Mouse (Mus musculus) neural tube, embryonic 15.5 days (tissue): Measurements from ENCODE around the gene Slit3. TPM values are rescaled to one million over a fixed set of nuclear protein-coding genes. Genes with fewer than 3 reads are reported as not detected.

Source experiments
- ATAC-seq: fragments of 200-750 bp; cut with Nextera tagmentation; 2 replicates; pipeline ENCODE4 v1.8.0; 2017; ENCODE audit warnings: mild to moderate bottlenecking, moderate TSS enrichment, moderate library complexity; ENCODE audit not compliant: low FRiP score
- H3K27ac ChIP-seq: fragments of 300-500 bp; sonication (generic); replicated peaks from 2 replicates; pipeline ENCODE4 v1.5.1; 2015; ENCODE audit warnings: mild to moderate bottlenecking, inconsistent platforms
- H3K27me3 ChIP-seq: fragments of 300-500 bp; sonication (generic); replicated peaks from 2 replicates; pipeline ENCODE4 v1.6.1; 2015; ENCODE audit warnings: inconsistent platforms
- H3K36me3 ChIP-seq: fragments of 300-500 bp; sonication (generic); 2 replicates; pipeline ENCODE4 v1.6.1; 2015; ENCODE audit warnings: inconsistent platforms
- H3K4me1 ChIP-seq: fragments of 300-500 bp; sonication (generic); 2 replicates; pipeline ENCODE4 v1.6.1; 2015; ENCODE audit warnings: inconsistent platforms
- H3K4me2 ChIP-seq: fragments of 300-500 bp; sonication (generic); 2 replicates; pipeline ENCODE4 v1.6.1; 2015; ENCODE audit warnings: inconsistent platforms, mild to moderate bottlenecking, moderate library complexity
- H3K4me3 ChIP-seq: fragments of 300-500 bp; sonication (generic); replicated peaks from 2 replicates; pipeline ENCODE4 v1.5.1; 2015; ENCODE audit warnings: mild to moderate bottlenecking, inconsistent platforms
- H3K9ac ChIP-seq: fragments of 300-500 bp; sonication (generic); replicated peaks from 2 replicates; pipeline ENCODE4 v1.6.1; 2015; ENCODE audit warnings: mild to moderate bottlenecking, inconsistent platforms
- H3K9me3 ChIP-seq: fragments of 300-500 bp; sonication (generic); replicated peaks from 2 replicates; pipeline ENCODE4 v1.6.1; 2016; ENCODE audit warnings: inconsistent platforms
- WGBS: fragments of 180-500 bp; shearing (Covaris S2); methylation state at CpG from one replicate; pipeline ENCODE4 v1.1.7; 2015; ENCODE audit warnings: mixed read lengths; 5-methylcytosine and 5-hydroxymethylcytosine counted together
- polyA plus RNA-seq: library from polyadenylated mRNA; unstranded; fragments of >200 nt; fragmentation: Nextera tagmentation; extraction: Ambion mirVana; gene quantifications from 2 replicates; pipeline ENCODE4 v1.2.1, GENCODE M21; 2015

Gene Slit3
- polyA plus RNA-seq, 1 experiment from 2014 or later = 26.2 TPM

DNA sequence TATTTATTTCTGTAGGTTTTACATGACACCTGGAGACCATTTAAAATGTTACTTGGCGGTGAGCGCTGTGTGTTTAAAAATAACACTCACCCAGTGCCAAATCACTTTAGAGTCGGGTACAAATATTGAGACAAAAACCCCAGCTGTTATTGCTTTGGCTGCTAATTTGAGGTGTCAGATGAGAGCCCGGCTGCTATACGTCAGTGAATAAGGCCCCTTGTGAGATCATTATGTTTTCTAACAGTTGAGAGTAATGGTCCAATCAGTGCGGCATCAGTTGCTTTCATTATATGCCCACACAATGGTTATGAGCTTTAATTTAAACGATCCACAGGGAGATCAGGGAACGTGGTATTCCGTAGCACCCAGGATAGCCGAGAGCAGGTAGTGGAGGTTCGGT lies 435.2 kb downstream of the Slit3 start:
- H3K36me3 ChIP-seq = no peaks in the 10 kb centered on the region
- peaks cover 23% of the 10 kb centered on the region for H3K4me1 ChIP-seq
- no peaks in the 10 kb centered on the region for H3K9me3 ChIP-seq
- H3K9ac ChIP-seq = no peak overlapping the region
- H3K27me3 ChIP-seq = peaks cover 3% of the 10 kb centered on the region; the same call in 1 of the 2 replicates
- ATAC-seq = peak; percentile 53; the same call in 1 of the 2 replicates
- no peak overlapping the region for H3K27ac ChIP-seq
- 0 out of 2 replicates have a peak overlapping the region, but pooled peaks have one; percentile 6 for H3K4me2 ChIP-seq
- WGBS = 21% methylated on average over 11 of the region's 11 CpGs
- H3K4me3 ChIP-seq = no peak overlapping the region

DNA sequence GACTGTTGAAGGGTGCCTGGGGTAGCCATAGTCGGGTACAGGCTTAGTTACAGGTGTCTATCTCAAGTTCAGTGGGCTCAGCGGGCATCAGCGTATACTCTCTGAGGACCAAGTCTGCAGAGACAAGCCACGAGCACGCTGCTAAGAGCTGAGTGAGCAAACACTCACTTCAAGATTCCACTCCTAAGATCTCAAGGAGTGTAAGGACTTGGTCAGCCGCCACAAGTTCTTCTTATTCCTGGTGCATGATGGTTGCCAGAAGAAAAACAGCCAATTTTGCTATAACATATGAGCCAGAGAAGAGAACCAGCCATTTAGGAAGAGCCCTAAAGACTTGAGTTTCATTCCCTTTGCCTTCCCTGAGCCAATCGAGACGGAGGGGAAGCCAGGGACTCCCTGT lies 436.5 kb downstream of the Slit3 start:
- no peak for ATAC-seq
- Histone ChIP-seq H3K4me2 (no peak overlapping the region), H3K27ac (no peak overlapping the region), H3K4me3 (no peak overlapping the region), H3K4me1 (peaks cover 33% of the 10 kb centered on the region), H3K9ac (no peak overlapping the region), H3K27me3 (peaks cover 3% of the 10 kb centered on the region; the same call in 1 of the 2 replicates), H3K9me3 (no peaks in the 10 kb centered on the region), H3K36me3 (no peaks in the 10 kb centered on the region)
- 87% methylated on average over 8 of the region's 8 CpGs for WGBS

DNA sequence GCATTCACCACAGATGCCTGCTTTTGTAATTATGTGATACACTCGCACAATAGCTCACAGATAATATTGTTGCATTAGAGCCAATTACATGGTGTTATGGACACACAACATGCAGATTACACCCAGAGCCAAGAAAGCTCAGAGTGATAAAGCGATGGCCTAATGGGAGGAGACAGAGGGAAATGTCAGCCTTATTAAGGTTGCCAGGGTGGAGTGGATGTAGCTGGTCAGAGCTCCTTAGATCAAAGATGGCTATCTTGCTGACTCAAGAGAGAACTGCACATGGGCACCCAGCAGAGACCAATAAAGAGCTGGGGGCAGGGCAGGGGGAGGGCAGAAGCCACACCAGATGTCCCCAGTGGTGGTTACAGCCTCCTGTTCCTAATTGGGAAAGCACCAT lies 437.3 kb downstream of the Slit3 start:
- H3K4me2 ChIP-seq = no peak overlapping the region
- WGBS = 72% methylated on average over 2 of the region's 2 CpGs
- no peaks in the 10 kb centered on the region for H3K9me3 ChIP-seq
- no peak overlapping the region for H3K4me3 ChIP-seq
- no peak for ATAC-seq
- peaks cover 33% of the 10 kb centered on the region for H3K4me1 ChIP-seq
- H3K36me3 ChIP-seq = no peaks in the 10 kb centered on the region
- H3K9ac ChIP-seq = no peak overlapping the region
- H3K27me3 ChIP-seq = peaks cover 4% of the 10 kb centered on the region; the same call in 1 of the 2 replicates
- H3K27ac ChIP-seq = no peak overlapping the region

DNA sequence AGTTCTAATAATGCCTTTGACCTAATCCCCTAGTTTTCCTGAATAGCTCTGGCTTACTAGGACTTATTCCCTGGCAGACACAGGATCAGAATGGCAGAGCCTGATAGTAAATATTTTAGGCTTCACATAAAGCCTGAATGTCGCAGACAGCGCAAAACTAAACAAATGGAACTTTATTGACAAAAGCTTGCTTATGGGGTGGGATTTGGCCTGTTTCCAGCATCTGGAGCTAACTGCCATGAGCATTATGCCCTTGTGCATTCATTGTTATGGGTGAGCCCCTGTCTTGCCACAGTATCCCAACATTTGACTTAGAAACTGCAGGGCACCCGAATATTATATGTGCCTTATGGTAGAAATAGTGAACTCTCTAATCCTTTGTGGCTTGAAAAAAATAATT lies 438.4 kb downstream of the Slit3 start:
- 47% methylated on average over 3 of the region's 3 CpGs for WGBS
- no peaks in the 10 kb centered on the region for H3K9me3 ChIP-seq
- peaks cover 37% of the 10 kb centered on the region for H3K4me1 ChIP-seq
- H3K4me3 ChIP-seq = no peak overlapping the region
- ATAC-seq = no peak
- no peak overlapping the region for H3K4me2 ChIP-seq
- H3K9ac ChIP-seq = no peak overlapping the region
- H3K36me3 ChIP-seq = no peaks in the 10 kb centered on the region
- no peak overlapping the region for H3K27ac ChIP-seq
- 0 out of 2 replicates have a peak, but pooled peaks cover 7% of the 10 kb centered on the region for H3K27me3 ChIP-seq

DNA sequence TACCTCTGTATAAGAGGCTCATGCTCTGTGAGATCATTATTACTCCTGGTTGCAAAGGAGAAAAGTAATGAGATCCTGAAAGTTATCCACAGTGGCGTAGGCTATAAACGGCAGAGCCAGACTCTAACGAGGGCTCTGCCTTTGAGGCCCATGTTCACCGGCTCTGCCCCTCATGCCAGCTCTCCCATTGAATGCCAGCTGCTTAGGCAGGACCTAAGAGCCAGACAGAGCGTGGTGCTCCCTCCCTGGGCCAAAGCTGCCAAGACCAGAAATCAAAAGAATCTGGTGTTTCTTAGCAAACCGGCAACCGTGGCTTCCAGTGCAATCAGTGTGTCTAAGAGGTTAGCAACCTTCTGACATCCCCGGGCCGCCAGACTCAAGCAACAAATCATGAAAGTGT lies 440.7 kb downstream of the Slit3 start:
- Histone ChIP-seq H3K4me1 (peaks cover 29% of the 10 kb centered on the region), H3K36me3 (no peaks in the 10 kb centered on the region), H3K27me3 (0 out of 2 replicates have a peak, but pooled peaks cover 5% of the 10 kb centered on the region), H3K27ac (no peak overlapping the region), H3K4me2 (no peak overlapping the region), H3K4me3 (no peak overlapping the region), H3K9ac (no peak overlapping the region), H3K9me3 (no peaks in the 10 kb centered on the region)
- WGBS = 28% methylated on average over 9 of the region's 9 CpGs
- ATAC-seq = no peak

DNA sequence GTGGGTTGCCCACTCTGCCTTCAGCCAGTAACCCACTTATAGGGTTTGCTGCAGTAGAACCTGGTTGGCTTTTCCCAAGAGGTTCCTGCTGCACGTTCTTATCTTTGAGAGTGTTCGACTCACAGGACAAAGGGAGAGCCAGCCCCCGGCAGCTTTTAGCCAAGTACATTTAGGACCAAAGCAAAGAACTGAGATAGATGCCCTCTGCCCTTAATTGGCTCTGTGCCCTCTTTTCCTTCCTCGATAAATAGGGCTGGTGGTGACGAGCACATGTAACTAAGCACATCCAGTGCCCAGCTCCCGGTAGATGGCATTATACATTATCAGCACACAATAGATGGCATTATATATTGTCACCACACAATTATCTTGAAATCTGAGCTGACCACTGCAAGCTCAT lies 444.3 kb downstream of the Slit3 start:
- Histone ChIP-seq H3K27ac (no peak overlapping the region), H3K36me3 (no peaks in the 10 kb centered on the region), H3K9ac (no peak overlapping the region), H3K4me3 (no peak overlapping the region), H3K4me1 (peaks cover 19% of the 10 kb centered on the region), H3K27me3 (peaks cover 5% of the 10 kb centered on the region; the same call in 1 of the 2 replicates), H3K4me2 (no peak overlapping the region), H3K9me3 (no peaks in the 10 kb centered on the region)
- ATAC-seq = no peak
- WGBS = 58% methylated on average over 6 of the region's 6 CpGs

DNA sequence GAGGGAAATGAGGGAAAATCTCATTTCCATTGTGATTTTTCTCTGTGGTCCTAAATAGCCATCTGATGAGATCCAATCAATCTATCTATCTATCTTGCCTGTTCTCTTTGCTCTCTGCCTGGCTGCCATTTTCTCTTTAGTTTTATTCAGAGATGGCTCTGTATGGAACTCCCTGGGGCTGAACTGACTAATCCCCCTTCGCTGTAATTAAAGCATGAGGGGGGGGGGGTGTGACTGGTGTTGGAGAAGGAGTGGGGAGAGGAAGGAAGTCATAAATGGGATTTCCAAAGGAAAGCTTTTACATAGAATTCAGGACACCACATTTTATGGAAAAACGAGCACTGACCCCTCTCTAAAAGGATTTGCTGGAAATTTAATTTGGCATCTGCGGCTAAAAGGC lies 445.7 kb downstream of the Slit3 start:
- H3K36me3 ChIP-seq = no peaks in the 10 kb centered on the region
- ATAC-seq = no peak
- H3K4me1 ChIP-seq = peaks cover 16% of the 10 kb centered on the region
- WGBS = 50% methylated on average over 3 of the region's 3 CpGs
- H3K9ac ChIP-seq = no peak overlapping the region
- no peak overlapping the region for H3K27ac ChIP-seq
- no peaks in the 10 kb centered on the region for H3K9me3 ChIP-seq
- H3K4me2 ChIP-seq = no peak overlapping the region
- H3K27me3 ChIP-seq = peaks cover 8% of the 10 kb centered on the region; the same call in 1 of the 2 replicates
- H3K4me3 ChIP-seq = no peak overlapping the region

DNA sequence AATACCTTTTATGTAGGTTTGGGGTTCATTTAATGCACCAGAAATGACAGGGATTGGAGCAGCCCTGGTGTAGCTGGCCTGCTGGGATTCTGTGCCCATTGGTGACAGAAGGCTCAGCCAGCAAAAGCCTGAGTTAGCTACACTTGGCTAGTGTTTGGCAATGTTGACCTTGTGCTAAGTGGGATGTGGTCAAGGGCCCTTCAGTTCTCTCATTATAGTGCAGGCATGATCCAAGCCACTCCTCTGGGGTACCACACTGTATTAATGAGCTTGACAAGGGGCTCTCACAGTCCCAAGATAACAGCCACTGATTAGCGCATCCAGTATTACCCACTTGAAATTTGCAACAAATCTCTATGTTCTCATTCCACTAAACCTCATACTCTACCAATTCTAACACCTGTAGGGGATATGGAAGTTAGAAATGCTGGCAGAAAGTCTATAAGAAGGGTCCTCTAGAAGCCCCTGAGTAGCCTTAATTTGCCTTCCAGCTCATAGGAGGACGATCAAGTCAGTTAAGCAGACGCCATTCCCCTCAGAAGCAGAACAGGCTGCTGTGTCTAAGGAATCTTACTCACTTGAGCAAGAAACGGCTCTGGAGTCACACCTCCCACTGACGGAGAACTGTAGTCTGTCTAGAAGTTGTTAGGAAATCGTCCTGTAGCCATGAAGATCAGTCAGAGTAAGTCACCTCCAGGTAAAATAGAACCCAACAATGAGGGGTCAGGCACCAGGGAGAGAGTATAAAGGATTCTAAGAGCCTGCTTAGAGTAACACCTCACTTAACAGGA lies 448.3 kb downstream of the Slit3 start:
- no peaks in the 10 kb centered on the region for H3K9me3 ChIP-seq
- H3K4me1 ChIP-seq = peaks cover 6% of the 10 kb centered on the region; the same call in 1 of the 2 replicates
- H3K4me3 ChIP-seq = no peak overlapping the region
- H3K9ac ChIP-seq = no peak overlapping the region
- ATAC-seq = no peak
- H3K27ac ChIP-seq = no peak overlapping the region
- no peaks in the 10 kb centered on the region for H3K36me3 ChIP-seq
- no peak overlapping the region for H3K4me2 ChIP-seq
- peaks cover 7% of the 10 kb centered on the region; the same call in 1 of the 2 replicates for H3K27me3 ChIP-seq
- 90% methylated on average over 6 of the region's 6 CpGs for WGBS

DNA sequence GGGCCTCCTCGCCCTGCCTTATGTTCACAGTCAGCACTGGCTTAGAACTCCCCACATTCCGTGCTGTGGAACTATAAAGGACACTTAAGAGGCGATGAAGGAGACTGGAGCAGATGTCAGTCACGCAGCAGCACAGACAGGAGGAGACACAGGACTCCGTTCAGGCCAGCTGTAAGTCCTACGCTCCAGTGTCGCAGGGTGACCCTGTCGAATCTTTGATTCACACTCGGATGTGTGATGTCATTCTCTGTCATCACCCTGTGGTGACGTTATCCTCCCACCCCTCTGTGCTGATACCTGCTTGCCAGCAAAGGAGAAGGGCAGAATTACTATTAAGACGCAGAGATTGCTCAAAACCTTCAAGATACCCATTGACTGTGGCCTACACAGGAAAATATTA lies 448.9 kb downstream of the Slit3 start:
- Histone ChIP-seq H3K4me1 (peaks cover 6% of the 10 kb centered on the region; the same call in 1 of the 2 replicates), H3K4me2 (no peak overlapping the region), H3K9me3 (no peaks in the 10 kb centered on the region), H3K9ac (no peak overlapping the region), H3K36me3 (no peaks in the 10 kb centered on the region), H3K27ac (no peak overlapping the region), H3K27me3 (peaks cover 7% of the 10 kb centered on the region; the same call in 1 of the 2 replicates), H3K4me3 (no peak overlapping the region)
- no peak for ATAC-seq
- WGBS = 85% methylated on average over 11 of the region's 11 CpGs

DNA sequence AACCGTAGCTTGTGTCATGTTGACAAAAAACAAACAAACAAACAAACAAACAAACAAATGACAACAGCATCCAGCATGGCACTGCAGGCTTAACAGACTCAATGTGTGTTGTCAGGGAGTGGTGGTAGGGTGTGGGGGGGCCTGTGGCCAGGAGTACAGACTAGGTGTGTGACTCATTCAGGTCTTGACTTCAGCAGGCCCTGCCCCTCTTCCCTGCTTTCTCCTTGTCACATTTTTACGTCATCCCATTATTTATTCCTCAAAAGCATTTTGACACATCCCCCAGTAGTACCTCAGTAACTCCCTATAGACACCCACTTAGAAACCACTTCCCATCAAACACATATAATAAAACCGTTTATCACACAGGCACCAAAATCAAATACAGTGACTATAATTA lies 450.9 kb downstream of the Slit3 start:
- no peak overlapping the region for H3K9ac ChIP-seq
- no peak for ATAC-seq
- no peak overlapping the region for H3K4me3 ChIP-seq
- H3K4me2 ChIP-seq = no peak overlapping the region
- H3K36me3 ChIP-seq = no peaks in the 10 kb centered on the region
- no peak overlapping the region for H3K27ac ChIP-seq
- H3K9me3 ChIP-seq = no peaks in the 10 kb centered on the region
- WGBS = 75% methylated on average over 3 of the region's 3 CpGs
- H3K27me3 ChIP-seq = peaks cover 7% of the 10 kb centered on the region; the same call in 1 of the 2 replicates
- 0 out of 2 replicates have a peak, but pooled peaks cover 3% of the 10 kb centered on the region for H3K4me1 ChIP-seq

DNA sequence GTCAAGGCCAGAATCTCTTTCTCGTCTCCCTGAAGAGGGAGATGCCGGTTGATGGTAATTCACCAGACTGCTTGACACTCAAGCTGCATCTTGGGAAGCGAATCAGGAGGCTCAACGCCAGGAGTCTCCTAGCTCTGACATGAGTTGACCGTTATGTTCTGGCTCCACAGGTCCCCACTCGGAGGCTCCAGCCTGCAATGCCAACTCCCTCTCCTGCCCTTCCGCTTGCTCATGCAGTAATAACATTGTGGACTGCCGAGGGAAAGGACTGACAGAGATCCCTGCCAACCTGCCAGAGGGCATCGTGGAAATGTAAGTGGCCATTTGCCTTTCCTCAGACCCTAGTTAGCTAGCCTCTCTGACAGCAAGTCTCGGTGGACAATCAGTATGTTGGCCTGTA lies 457.8 kb downstream of the Slit3 start:
- Histone ChIP-seq H3K36me3 (no peaks in the 10 kb centered on the region), H3K27me3 (peaks cover 6% of the 10 kb centered on the region; the same call in 1 of the 2 replicates), H3K4me2 (no peak overlapping the region), H3K4me1 (0 out of 2 replicates have a peak, but pooled peaks cover 3% of the 10 kb centered on the region), H3K9ac (no peak overlapping the region), H3K4me3 (no peak overlapping the region), H3K27ac (no peak overlapping the region), H3K9me3 (no peaks in the 10 kb centered on the region)
- no peak for ATAC-seq
- WGBS = 92% methylated on average over 10 of the region's 10 CpGs

DNA sequence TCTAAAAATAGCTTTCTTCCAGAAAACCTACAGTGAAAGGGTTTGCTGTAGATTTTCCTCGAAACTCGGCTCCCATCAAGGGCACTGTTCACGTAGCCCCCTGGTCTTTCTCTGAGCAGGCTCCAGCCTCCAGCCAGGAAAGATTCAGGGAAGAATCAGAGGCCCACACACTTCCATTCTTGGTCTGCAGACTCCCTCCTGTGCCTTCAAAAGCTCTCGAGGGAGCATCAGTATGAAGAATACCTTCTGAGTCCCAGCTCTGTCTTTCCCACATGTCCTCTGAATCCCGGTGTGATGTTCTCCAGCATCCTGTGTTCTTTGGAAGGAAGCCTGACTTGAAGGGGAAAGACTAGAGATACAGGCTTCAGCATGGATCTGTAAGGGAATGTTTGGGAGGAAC lies 461.6 kb downstream of the Slit3 start:
- no peak overlapping the region for H3K9ac ChIP-seq
- no peak overlapping the region for H3K4me2 ChIP-seq
- peaks cover 8% of the 10 kb centered on the region for H3K4me1 ChIP-seq
- H3K9me3 ChIP-seq = no peaks in the 10 kb centered on the region
- no peak overlapping the region for H3K4me3 ChIP-seq
- no peak for ATAC-seq
- 85% methylated on average over 5 of the region's 5 CpGs for WGBS
- H3K27me3 ChIP-seq = peaks cover 3% of the 10 kb centered on the region; the same call in 1 of the 2 replicates
- no peaks in the 10 kb centered on the region for H3K36me3 ChIP-seq
- H3K27ac ChIP-seq = no peak overlapping the region
